Mouse (Mus musculus): ENCODE data around the gene Csf2. TPM values are rescaled to one million over a fixed set of nuclear protein-coding genes. Genes with fewer than 3 reads are reported as not detected.
"Not testable (repeated sequence)": the region's sequence is repeated elsewhere in the genome, so short reads cannot be mapped to it uniquely, and the experiment has no call there.

Gene Csf2
- not detected in 2 replicates for polyA plus RNA-seq (2014; fragmentation: Nextera tagmentation; extraction: Ambion mirVana)

GRCm38 (mm10) chr11:54248940-54249717 lies at the start of gene Csf2:
Gene Csf2, minus strand, starts transcription at chr11:54249667.
- H3K9ac ChIP-seq, result no peak within 1 kb of the TSS
- no peaks in the 10 kb centered on the region for H3K4me1 ChIP-seq (replicated peaks; ENCODE audit: control insufficient read depth, insufficient read depth, low read length)
- no peaks in the 10 kb centered on the region for H3K9me3 ChIP-seq (ENCODE audit: control insufficient read depth, low read length)
- no peaks in the 10 kb centered on the region for H3K36me3 ChIP-seq (replicated peaks; ENCODE audit: control insufficient read depth, insufficient read depth)
- 76% methylated on average over 11 of the region's 11 CpGs for WGBS
- ATAC-seq (ENCODE audit: low FRiP score) (no peak), DNase-seq (ENCODE audit: low spot score) (no peak)
- H3K4me3 ChIP-seq (replicated peaks; ENCODE audit: low read length), result no peak within 1 kb of the TSS
- H3K4me2 ChIP-seq (replicated peaks), result no peak within 1 kb of the TSS
- no peak within 1 kb of the TSS for H3K27ac ChIP-seq
- no peaks in the 10 kb centered on the region for H3K27me3 ChIP-seq (ENCODE audit: control insufficient read depth, insufficient read depth, low read length)

- Histone ChIP-seq H3K4me1 (replicated peaks; ENCODE audit: control insufficient read depth, insufficient read depth, low read length) (no peaks in the 10 kb centered on the region; the same call in 1 of the 2 replicates), H3K9ac (no peak overlapping the region), H3K27ac (no peak overlapping the region), H3K4me3 (replicated peaks; ENCODE audit: low read length) (no peak overlapping the region), H3K9me3 (ENCODE audit: control insufficient read depth, low read length) (peaks cover 4% of the 10 kb centered on the region; the same call in 1 of the 2 replicates), H3K36me3 (replicated peaks; ENCODE audit: control insufficient read depth, insufficient read depth) (no peaks in the 10 kb centered on the region), H3K4me2 (replicated peaks) (no peak overlapping the region), H3K27me3 (ENCODE audit: control insufficient read depth, insufficient read depth, low read length) (no peaks in the 10 kb centered on the region)
- DNase-seq (ENCODE audit: low spot score) (no peak), ATAC-seq (ENCODE audit: low FRiP score) (no peak)
Measured at GRCm38 (mm10) chr11:54298777-54299176, 49.3 kb upstream of the Csf2 start.

- not testable (repeated sequence) for H3K4me3 ChIP-seq (replicated peaks; ENCODE audit: low read length); H3K36me3 ChIP-seq (replicated peaks; ENCODE audit: control insufficient read depth, insufficient read depth); ATAC-seq (ENCODE audit: low FRiP score); H3K4me2 ChIP-seq (replicated peaks); H3K27me3 ChIP-seq (ENCODE audit: control insufficient read depth, insufficient read depth, low read length); H3K4me1 ChIP-seq (replicated peaks; ENCODE audit: control insufficient read depth, insufficient read depth, low read length); H3K9me3 ChIP-seq (ENCODE audit: control insufficient read depth, low read length); H3K9ac ChIP-seq; H3K27ac ChIP-seq; DNase-seq (ENCODE audit: low spot score)
- WGBS, result 85% methylated on average over 2 of the region's 2 CpGs
Measured at GRCm38 (mm10) chr11:54297471-54297870, 48.0 kb upstream of the Csf2 start.

GRCm38 (mm10) chr11:54296734-54297133 lies 47.3 kb upstream of the Csf2 start:
- Histone ChIP-seq H3K36me3 (replicated peaks; ENCODE audit: control insufficient read depth, insufficient read depth) (no peaks in the 10 kb centered on the region), H3K27ac (no peak overlapping the region)

GRCm38 (mm10) chr11:54295971-54296370 lies 46.5 kb upstream of the Csf2 start:
- Histone ChIP-seq H3K9ac (no peak overlapping the region), H3K27ac (no peak overlapping the region), H3K36me3 (replicated peaks; ENCODE audit: control insufficient read depth, insufficient read depth) (no peaks in the 10 kb centered on the region), H3K4me1 (replicated peaks; ENCODE audit: control insufficient read depth, insufficient read depth, low read length) (no peaks in the 10 kb centered on the region), H3K9me3 (ENCODE audit: control insufficient read depth, low read length) (peaks cover 4% of the 10 kb centered on the region; the same call in 1 of the 2 replicates), H3K4me2 (replicated peaks) (no peak overlapping the region), H3K4me3 (replicated peaks; ENCODE audit: low read length) (no peak overlapping the region), H3K27me3 (ENCODE audit: control insufficient read depth, insufficient read depth, low read length) (no peaks in the 10 kb centered on the region)
- no peak for ATAC-seq (ENCODE audit: low FRiP score)
- WGBS, result 91% methylated on average over 4 of the region's 4 CpGs
- DNase-seq (ENCODE audit: low spot score), result no peak

More at GRCm38 (mm10) chr11:54296734-54297133, 47.3 kb upstream of the Csf2 start:
- Histone ChIP-seq H3K27me3 (ENCODE audit: control insufficient read depth, insufficient read depth, low read length) (no peaks in the 10 kb centered on the region), H3K4me2 (replicated peaks) (no peak overlapping the region), H3K9me3 (ENCODE audit: control insufficient read depth, low read length) (peaks cover 4% of the 10 kb centered on the region; the same call in 1 of the 2 replicates), H3K4me3 (replicated peaks; ENCODE audit: low read length) (no peak overlapping the region), H3K4me1 (replicated peaks; ENCODE audit: control insufficient read depth, insufficient read depth, low read length) (no peaks in the 10 kb centered on the region), H3K9ac (no peak overlapping the region)
- ATAC-seq (ENCODE audit: low FRiP score) (no peak), DNase-seq (ENCODE audit: low spot score) (no peak)
- 100% methylated on average over 1 of the region's 1 CpGs for WGBS

- H3K27me3 ChIP-seq (ENCODE audit: control insufficient read depth, insufficient read depth, low read length), result no peaks in the 10 kb centered on the region
Measured at GRCm38 (mm10) chr11:54293980-54294807, 44.7 kb upstream of the Csf2 start.

GRCm38 (mm10) chr11:54292163-54292562 lies 42.7 kb upstream of the Csf2 start:
- 86% methylated on average over 2 of the region's 2 CpGs for WGBS
- ATAC-seq (ENCODE audit: low FRiP score), result no peak
- Histone ChIP-seq H3K9ac (no peak overlapping the region), H3K9me3 (ENCODE audit: control insufficient read depth, low read length) (no peaks in the 10 kb centered on the region), H3K4me3 (replicated peaks; ENCODE audit: low read length) (no peak overlapping the region), H3K4me2 (replicated peaks) (no peak overlapping the region), H3K4me1 (replicated peaks; ENCODE audit: control insufficient read depth, insufficient read depth, low read length) (no peaks in the 10 kb centered on the region), H3K27me3 (ENCODE audit: control insufficient read depth, insufficient read depth, low read length) (no peaks in the 10 kb centered on the region), H3K36me3 (replicated peaks; ENCODE audit: control insufficient read depth, insufficient read depth) (no peaks in the 10 kb centered on the region), H3K27ac (no peak overlapping the region)
- no peak for DNase-seq (ENCODE audit: low spot score)

More at GRCm38 (mm10) chr11:54293980-54294807, 44.7 kb upstream of the Csf2 start:
- 71% methylated on average over 12 of the region's 12 CpGs for WGBS
- no peaks in the 10 kb centered on the region for H3K36me3 ChIP-seq (replicated peaks; ENCODE audit: control insufficient read depth, insufficient read depth)
- H3K4me2 ChIP-seq (replicated peaks), result no peak overlapping the region
- H3K27ac ChIP-seq, result no peak overlapping the region
- no peak for ATAC-seq (ENCODE audit: low FRiP score)
- H3K9ac ChIP-seq, result no peak overlapping the region
- no peak overlapping the region for H3K4me3 ChIP-seq (replicated peaks; ENCODE audit: low read length)
- peaks cover 4% of the 10 kb centered on the region; the same call in 1 of the 2 replicates for H3K9me3 ChIP-seq (ENCODE audit: control insufficient read depth, low read length)
- no peaks in the 10 kb centered on the region for H3K4me1 ChIP-seq (replicated peaks; ENCODE audit: control insufficient read depth, insufficient read depth, low read length)
- no peak for DNase-seq (ENCODE audit: low spot score)

GRCm38 (mm10) chr11:54287821-54288453 lies 38.5 kb upstream of the Csf2 start:
- ATAC-seq (ENCODE audit: low FRiP score), result no peak

GRCm38 (mm10) chr11:54271437-54271949 lies 22.0 kb upstream of the Csf2 start:
- ATAC-seq (ENCODE audit: low FRiP score) (no peak), DNase-seq (ENCODE audit: low spot score) (no peak)
- Histone ChIP-seq H3K9me3 (ENCODE audit: control insufficient read depth, low read length) (no peaks in the 10 kb centered on the region), H3K4me1 (replicated peaks; ENCODE audit: control insufficient read depth, insufficient read depth, low read length) (no peaks in the 10 kb centered on the region), H3K4me3 (replicated peaks; ENCODE audit: low read length) (no peak overlapping the region), H3K27ac (no peak overlapping the region), H3K4me2 (replicated peaks) (no peak overlapping the region), H3K36me3 (replicated peaks; ENCODE audit: control insufficient read depth, insufficient read depth) (no peaks in the 10 kb centered on the region), H3K9ac (no peak overlapping the region), H3K27me3 (ENCODE audit: control insufficient read depth, insufficient read depth, low read length) (no peaks in the 10 kb centered on the region)
- WGBS, result 85% methylated on average over 5 of the region's 5 CpGs

More at GRCm38 (mm10) chr11:54287821-54288453, 38.5 kb upstream of the Csf2 start:
- WGBS, result 87% methylated on average over 8 of the region's 8 CpGs
- H3K27me3 ChIP-seq (ENCODE audit: control insufficient read depth, insufficient read depth, low read length), result no peaks in the 10 kb centered on the region
- no peak overlapping the region for H3K9ac ChIP-seq
- H3K4me2 ChIP-seq (replicated peaks), result no peak overlapping the region
- no peaks in the 10 kb centered on the region for H3K4me1 ChIP-seq (replicated peaks; ENCODE audit: control insufficient read depth, insufficient read depth, low read length)
- no peaks in the 10 kb centered on the region for H3K36me3 ChIP-seq (replicated peaks; ENCODE audit: control insufficient read depth, insufficient read depth)
- no peaks in the 10 kb centered on the region for H3K9me3 ChIP-seq (ENCODE audit: control insufficient read depth, low read length)
- H3K27ac ChIP-seq, result no peak overlapping the region
- no peak overlapping the region for H3K4me3 ChIP-seq (replicated peaks; ENCODE audit: low read length)
- no peak for DNase-seq (ENCODE audit: low spot score)

Data from hindbrain, embryonic 14.5 days (tissue).